Mouse (Mus musculus) lung, postnatal 10 days (tissue): ENCODE measurements at regions not wholly inside any gene's neighbourhood (a gene's known extent, or its start where the extent isn't known, plus 50 kb on each side); places are given as distances from the start of the nearest gene placed in this dataset.

Source experiments
- DNase-seq: peaks from one replicate; pipeline ENCODE4 v3.0.0; 2021

DNA sequence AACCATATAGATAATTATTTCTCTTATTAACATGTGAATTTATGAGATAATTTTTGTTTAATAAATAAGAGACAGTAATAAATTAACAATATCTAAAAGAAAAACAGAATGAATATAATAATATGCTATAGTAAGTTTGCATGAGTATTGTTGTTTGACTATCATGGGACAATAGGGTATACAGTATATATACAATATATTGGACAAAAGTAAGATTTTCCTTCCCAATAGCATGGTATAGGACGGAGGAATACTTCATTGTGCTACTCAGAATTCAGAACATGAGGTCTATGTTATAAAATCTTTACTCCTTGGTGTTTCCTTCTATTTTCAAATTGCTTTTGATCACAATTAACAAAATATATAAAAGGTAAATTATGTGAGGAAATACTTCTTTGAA, 771.0 kb upstream of the Pcdh20 start:
- no peak for DNase-seq

DNA sequence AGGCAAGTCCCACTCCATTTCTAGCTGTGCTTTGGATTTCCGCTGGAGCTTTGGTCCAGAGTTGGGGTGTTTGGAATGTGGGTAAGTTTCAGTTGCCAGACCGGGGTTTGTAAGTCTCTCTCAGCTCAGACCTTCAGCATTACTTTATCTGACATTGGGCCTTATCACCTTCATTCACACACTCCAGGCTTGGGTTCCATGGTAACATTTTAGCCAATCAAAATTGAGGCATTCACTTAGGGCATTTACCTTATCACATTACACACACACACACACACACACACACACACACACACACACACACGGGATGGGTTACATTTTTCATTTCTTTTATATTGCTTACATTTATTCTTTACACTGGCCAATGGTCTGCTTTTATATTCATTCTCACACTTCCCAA, 765.3 kb upstream of the Pcdh20 start:
- no peak for DNase-seq

DNA sequence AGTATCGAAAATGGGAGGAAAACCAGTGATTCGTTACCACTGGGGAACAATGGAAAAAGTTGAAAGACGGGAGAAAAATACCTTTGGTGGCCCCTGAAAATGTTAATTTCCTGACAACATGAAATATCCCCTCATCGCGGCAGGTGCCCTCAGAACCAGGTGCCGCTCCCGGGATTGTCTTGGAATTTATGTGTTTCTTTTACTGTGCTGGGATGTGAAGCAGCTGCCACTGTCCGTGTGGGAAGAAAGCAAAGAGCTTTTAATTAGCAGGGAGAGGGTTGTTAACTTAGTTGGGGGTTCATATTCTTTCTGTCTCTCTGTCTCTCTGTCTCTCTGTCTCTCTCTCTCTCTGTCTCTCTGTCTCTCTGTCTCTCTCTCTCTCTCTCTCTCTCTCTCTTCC, 759.3 kb upstream of the Pcdh20 start:
- no peak for DNase-seq

DNA sequence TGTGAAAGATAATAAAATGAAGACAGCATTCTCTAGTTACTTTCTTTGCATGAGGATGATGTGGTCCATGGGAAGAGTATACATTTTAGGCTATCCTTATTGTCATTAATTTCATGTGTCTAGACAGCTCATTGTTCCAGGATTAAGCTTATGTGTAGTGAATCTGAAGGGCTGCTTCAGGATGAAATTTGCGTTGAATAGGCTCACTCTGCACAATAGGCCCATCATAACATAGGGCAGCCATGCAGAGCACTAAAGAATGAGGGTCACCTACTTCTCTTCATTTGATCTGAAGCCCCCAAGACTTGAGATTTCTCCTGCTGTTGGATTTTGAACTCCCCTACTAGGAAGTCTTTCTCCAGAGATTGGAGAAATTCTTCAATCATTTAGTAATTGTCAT, 746.2 kb upstream of the Pcdh20 start:
- DNase-seq = no peak

DNA sequence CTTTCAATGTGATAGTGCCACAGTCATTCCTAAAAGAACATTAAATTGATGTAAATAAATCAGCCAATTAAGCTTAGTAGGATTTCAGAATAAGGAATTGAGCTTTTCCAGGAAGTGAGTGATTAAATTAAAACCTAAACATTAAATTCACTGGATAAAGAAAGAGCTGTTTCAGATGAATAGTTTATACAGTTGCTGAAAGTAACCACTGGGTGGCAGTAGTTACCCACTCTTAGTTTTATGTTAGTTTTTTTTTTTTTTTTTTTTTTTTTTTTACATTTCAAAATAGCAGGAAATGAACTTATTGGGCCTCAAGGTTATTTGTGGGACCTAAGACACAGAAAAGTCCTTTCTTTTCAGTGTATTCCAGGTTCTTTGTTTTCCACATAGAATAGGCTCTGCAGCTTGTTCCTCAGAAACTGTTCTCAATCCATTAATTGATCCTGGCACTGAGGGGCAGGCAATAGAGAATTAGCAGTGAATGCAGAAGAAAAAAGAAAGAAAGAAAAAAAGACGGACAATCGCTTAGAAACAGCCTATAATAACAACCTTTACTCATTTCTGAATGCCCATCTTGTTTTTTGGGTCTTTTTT, 710.3 kb upstream of the Pcdh20 start:
- DNase-seq = no peak

DNA sequence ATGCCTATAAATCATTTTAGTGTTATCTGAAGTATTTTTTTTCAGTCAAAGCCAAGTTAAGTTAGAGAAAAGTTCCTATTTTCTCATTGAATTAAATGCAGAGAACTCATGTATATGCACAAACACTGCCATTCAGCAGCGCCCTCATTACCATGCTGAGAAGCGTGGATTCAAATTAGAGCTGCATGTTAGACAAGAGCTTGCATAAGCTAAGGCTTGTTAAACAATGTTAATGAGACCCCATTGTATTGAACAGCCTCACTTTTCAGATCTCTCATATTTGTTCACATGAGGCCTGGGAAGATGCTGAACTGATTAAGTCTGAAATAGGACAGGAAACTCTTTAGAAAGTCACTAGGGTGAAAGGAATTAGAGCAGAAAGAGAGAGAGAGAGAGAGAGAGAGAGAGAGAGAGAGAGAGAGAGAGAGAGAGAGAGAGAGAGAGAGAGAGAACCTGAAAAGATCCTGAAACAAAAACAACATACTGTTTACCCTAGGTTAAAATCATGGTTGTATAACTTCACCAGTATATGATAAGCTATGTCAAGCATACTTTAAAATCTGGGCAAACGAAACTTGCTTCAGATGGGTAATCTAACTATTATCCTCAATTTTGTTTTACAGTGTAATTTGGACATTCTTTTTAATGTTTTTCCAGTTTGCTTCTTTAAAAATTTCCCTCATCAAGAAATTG, 671.9 kb upstream of the Pcdh20 start:
- DNase-seq = no peak

DNA sequence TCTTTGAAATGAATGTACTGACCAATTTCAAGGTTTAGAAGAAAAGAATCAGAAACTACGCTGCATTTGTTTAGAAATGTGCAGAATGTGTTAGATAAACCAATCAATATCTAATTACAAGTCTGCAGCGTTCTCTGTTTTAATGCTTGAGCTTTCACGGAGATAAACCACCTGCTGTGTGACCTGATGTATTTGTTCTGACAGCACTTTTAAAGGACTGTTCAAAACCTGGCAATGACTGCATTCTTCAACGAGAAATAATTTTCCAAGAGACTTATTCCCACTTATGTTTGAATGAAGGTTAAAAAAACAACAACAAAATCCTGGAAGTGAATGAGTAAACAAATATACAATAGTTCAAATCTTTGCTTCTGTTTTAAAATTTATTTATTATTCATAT, 628.1 kb upstream of the Pcdh20 start:
- DNase-seq = no peak

DNA sequence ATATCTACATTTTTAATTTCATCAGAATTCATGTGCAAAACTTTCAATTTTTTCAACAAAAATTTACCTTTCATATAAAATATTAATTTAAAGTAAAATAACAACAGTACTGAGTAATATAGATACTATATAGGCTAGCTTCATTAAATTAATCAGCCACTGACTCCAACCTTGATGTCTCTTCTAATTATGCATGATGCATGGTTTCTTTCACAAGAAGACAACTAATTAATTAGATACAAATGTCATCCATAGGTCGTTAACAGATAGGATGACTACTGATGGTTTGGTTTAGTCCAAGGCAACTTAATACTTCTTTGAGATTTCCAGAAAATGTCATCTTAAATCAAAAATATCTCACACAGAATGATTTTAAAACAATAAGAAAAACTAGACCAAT, 618.5 kb upstream of the Pcdh20 start:
- DNase-seq = no peak

DNA sequence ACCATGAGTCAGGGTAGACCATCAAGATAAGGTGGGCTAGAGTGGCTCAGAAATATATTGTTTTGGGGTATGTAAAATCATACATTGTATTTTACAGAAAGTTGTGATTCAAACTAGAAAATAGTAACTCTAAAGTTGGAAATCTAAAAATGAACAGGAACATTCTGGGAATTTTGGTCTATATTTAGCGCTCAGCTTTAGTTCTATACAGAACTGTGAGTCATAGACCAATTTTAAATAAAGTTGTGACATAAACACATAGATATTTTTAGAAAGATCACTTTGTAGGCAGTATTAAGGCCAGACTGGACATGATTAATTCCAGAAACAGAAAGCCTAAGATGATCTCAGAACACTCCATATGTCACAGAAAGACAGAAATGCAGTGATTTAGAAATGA, 604.8 kb upstream of the Pcdh20 start:
- no peak for DNase-seq

DNA sequence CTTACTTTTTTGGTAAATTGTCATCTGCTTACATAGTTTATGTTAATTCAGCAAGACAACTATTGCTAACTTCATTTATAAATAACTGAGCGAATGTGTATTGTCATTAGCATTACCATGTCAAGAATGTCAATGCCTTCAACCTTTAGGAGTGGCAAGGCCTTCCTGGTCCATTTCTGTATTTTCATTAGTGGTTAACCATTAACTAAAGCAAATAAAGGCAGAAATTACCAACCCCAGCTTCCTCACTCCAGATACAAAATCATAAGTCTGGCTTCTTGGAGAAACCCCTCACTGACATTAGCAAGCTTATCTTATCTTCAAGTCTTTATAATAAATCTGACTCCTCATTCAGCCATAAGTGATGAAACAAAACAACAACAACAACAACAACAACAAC, 592.8 kb upstream of the Pcdh20 start:
- DNase-seq = no peak

DNA sequence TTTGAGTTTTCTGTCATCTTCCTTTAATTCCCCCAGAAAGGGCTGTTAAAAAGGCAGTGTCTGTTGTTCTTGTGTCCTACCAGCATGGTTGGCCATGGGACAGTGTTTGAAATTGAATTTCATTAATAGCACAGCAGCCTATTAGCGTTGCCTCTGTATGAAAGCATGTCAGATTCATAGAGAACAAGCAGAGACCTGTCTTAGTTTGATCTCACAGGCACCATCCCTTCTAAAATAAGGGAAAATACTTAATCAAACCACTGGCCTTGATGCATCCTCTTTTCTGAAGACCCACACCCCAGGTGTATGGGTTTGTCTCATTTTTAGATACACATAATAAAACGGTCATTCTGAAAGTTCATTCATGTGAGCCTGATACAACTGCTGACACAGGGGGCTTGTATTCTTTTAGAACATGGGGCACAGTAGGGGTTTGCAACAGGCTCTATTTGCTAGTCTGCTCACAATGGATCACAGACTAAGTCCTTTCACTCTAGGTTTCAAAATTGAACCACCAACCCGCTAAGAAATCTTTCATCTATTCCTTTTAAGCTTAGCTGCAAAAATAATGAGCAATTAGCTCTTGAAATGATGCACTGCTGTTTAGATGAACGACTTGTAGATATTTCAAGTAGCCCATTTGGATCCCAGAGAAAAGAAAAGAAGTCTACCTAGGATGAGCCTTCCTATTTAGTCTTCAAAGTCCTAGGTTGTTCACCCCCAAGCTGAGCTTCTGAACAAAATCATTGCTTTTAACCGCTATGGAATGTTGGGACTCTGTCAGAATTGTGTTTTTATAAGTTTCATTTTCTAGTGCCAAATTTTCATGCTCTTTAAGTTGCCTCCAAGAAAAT, 591.6 kb upstream of the Pcdh20 start:
- no peak for DNase-seq

DNA sequence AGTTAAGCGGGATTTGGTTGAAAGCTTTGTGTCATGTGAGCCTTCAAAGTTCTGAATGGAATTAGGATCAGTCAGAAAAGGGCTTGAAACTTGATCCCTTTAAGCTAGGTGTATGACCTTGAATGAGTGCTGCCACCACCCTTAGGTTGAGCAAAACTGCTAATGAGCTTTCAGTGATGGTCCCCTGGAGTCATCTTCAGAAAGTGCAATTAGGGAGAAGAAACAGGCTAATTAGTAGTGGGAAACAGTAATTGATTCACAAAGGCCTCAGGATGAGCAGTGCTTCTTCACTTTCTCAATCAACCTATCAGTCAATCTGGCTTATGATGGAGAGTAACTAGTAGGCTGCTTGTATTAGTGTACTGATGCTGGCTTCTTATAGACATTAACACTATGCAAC, 590.1 kb upstream of the Pcdh20 start:
- DNase-seq = no peak

DNA sequence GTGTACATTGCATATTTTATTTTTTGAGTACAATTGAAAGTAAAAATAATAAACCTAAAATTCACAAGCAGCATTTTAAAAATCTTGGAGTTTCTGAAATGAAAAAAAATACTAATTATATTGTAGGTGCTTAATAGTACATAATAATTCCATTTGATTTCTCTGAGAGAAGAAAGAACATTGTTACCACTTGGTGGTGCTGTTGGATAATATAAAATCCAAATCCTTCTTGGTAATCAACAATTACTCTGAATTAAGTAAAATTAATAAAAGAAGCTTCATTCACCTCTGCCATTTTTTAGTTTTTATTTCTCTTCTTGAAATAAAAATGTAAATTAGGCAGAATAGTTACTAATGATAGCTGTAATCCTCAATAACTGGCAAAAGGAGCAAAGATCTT, 563.2 kb upstream of the Pcdh20 start:
- DNase-seq = no peak

DNA sequence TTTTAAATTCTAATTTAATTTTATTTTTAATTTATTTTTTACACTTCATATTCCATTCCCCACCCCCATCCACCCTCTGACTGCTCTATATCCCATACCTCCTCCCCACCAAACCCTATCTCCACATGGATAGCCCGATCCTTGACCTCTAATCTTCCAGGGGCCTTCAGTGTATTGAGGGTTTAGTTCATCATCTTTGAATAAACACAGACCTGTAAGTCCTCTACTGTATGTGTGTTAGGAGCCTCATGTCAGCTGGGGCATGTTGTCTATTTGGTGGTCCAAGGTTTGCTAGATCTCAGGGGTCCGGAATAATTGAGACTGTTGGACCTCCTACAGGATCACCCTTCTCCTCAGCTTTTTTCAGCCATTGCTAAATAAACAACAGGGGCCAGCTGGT, 540.2 kb upstream of the Pcdh20 start:
- no peak for DNase-seq

DNA sequence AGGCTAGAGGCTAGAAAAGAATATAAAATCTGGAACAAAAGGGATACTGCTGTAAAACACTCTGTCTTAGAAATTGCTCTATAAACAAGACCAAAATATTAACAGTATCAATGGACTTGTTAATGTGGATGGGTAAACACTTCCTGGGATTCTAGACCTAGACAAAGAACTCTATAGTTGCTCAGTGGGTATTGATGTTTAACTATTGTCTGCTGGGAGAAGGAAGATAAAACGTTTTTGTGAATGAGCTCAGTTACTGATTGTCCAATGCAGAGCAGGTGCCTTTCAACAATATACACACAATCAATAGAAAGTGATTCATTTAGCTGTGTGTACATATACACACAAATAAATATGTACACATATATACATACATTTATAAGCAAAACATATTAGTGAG, 538.5 kb upstream of the Pcdh20 start:
- no peak for DNase-seq

DNA sequence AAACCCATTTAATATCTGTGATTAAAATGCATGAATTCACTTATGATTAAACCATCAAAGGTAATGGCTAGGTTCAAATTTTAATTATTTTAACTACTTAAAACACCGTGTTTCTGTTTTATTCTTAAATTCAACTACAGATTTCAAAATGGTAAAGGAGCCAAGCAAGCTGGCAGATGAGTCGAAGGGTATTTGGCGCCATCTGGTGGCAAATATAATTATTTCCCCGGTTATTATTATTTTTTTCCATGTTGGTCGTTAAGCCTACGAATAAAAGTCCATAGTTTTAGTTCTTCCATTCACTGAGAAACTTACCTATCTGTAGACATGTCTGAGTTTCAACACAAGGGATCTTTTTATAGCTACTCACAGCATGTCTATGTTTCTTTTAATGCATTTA, 510.7 kb upstream of the Pcdh20 start:
- DNase-seq = peak; percentile 3

DNA sequence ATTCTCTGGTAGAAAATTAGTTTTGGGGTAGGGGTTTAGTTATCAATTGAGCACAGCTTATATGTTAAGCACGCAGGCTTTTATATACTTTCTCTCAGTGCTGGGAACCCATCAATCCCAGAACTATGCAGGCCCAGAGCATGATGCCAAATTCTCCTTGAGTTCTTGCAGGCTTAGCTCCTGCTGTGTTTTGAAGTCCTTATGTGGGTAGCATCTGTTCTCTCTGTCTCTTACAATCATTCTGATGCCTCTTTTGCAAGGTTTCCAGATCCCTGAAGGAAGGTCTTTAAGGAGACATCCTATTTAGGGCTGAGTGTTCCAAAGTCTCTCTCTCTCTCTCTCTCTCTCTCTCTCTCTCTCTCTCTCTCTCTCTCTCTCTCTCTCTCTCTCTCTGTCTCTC, 504.8 kb upstream of the Pcdh20 start:
- no peak for DNase-seq

DNA sequence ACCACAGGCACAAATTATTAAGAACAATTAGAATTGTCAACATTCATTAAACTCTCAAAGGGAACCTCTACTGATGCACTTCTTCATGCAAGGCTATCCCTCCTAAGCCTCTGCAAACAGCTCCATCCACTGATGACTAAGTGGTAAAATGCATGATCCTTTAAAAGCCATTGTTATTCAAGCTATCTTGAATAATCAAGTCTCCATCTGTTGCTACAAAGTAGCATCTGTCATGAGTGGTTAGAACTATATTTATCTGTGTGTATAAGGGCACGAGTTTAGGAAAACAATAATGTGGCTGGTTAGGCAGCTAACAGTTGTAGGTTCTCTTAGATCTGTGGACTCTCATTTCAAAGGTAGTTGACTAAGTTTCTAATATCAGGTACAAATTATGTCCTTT, 463.4 kb upstream of the Pcdh20 start:
- no peak for DNase-seq
